Mouse (Mus musculus): ENCODE data around the gene Map3k9.

GRCm38 (mm10) chr12:81686406-81687117 is 94.4 kb downstream of the Map3k9 start:
- TF ChIP-seq GATA1 (IDR thresholded peaks at IDR 0.05; ENCODE audit: borderline replicate concordance, low read length) (no peak), FLI1 (IDR thresholded peaks at IDR 0.05; ENCODE audit: low read length) (no peak)
